8 mouse cellular contexts compared by ENCODE assay signal in genomic region chr1:183657043-183657442, GRCm38 (mm10).
A peak's percentile ranks its signal among the peaks of the same experiment; 100 is the strongest.
DNase-seq lines count a peak whose midpoint lies in the region; TF ChIP-seq lines count a peak whose summit lies in the region.

No protein-coding gene starts in this region.

- H3K4me3 ChIP-seq in cortical plate, adult 2 months (ENCODE audit: insufficient read depth, low read length): no peak overlapping the region

- H3K4me1 ChIP-seq in cortical plate, adult 2 months (ENCODE audit: control insufficient read depth, insufficient read depth, low read length): no peaks in the 10 kb centered on the region

- peak; percentile 62 for TF ChIP-seq CTCF in cortical plate, adult 2 months (IDR thresholded peaks at IDR 0.05; ENCODE audit: extremely low read depth, insufficient read depth, low read length)

- peak; percentile 20 to 53 for DNase-seq in heart, adult 18-20 months
- DNase-seq in heart, adult 11 months: no peak
- peak; percentile 59 for DNase-seq in urinary bladder, postnatal 25 days (ENCODE audit: low spot score)
- no peak for DNase-seq in urinary bladder, postnatal 10 days (ENCODE audit: low spot score)
- DNase-seq in kidney, postnatal 10 days: peak; percentile 75
- DNase-seq in lung, postnatal 25 days (ENCODE audit: low spot score): peak; percentile 35
- DNase-seq in testis, postnatal 14 days (ENCODE audit: low spot score): peak; percentile 38

- TF ChIP-seq POLR2A in cortical plate, adult 2 months (IDR thresholded peaks at IDR 0.05; ENCODE audit: extremely low read depth, insufficient read depth, low read length): no peak

- H3K27ac ChIP-seq in cortical plate, adult 2 months (ENCODE audit: insufficient read depth, low read length): no peak overlapping the region

Comparison
In these comparisons a context has a peak if more than half of its experiments do, and no peak if none do; other contexts are left out.
1. DNase-seq: peak in heart, adult 18-20 months (2 of 2), urinary bladder, postnatal 25 days (single experiment), kidney, postnatal 10 days (single experiment), lung, postnatal 25 days (single experiment) and testis, postnatal 14 days (single experiment); none in heart, adult 11 months (single experiment) and urinary bladder, postnatal 10 days (single experiment).